ENCODE assay signal across 34 mouse cellular contexts in genomic region chr9:122459491-122459890, GRCm38 (mm10).
"Had no signal": no experiment of that assay in that cellular context is flagged by ENCODE, and none has a peak within 500 bp of the region (broad histone marks: within the 10 kb centered on the region; RNA-seq: fewer than 3 reads in every experiment).

No protein-coding gene starts in this region.

- H3K4me3 ChIP-seq: heart, embryonic 12.5 days; heart, embryonic 13.5 days; heart, embryonic 15.5 days; hindbrain, embryonic 10.5 days; hindbrain, embryonic 12.5 days; hindbrain, embryonic 13.5 days; hindbrain, embryonic 15.5 days; intestine, embryonic 15.5 days; kidney, embryonic 15.5 days; layer of hippocampus, adult 2 months; left cerebral cortex, adult 2 months had no signal

- H3K9ac ChIP-seq: heart, embryonic 12.5 days; heart, embryonic 13.5 days; heart, embryonic 15.5 days; hindbrain, embryonic 12.5 days; hindbrain, embryonic 13.5 days; hindbrain, embryonic 14.5 days; hindbrain, embryonic 15.5 days; intestine, embryonic 15.5 days; kidney, embryonic 15.5 days had no signal

- H3K4me2 ChIP-seq: heart, embryonic 12.5 days; heart, embryonic 13.5 days; heart, embryonic 15.5 days; hindbrain, embryonic 12.5 days; hindbrain, embryonic 13.5 days; hindbrain, embryonic 14.5 days; hindbrain, embryonic 15.5 days; intestine, embryonic 15.5 days; kidney, embryonic 15.5 days had no signal

- H3K27me3 ChIP-seq: heart, embryonic 12.5 days; heart, embryonic 15.5 days; hindbrain, embryonic 12.5 days; hindbrain, embryonic 13.5 days; hindbrain, embryonic 15.5 days; intestine, embryonic 15.5 days; kidney, embryonic 15.5 days had no signal

- H3K9me3 ChIP-seq: heart, embryonic 12.5 days; heart, embryonic 13.5 days; heart, embryonic 15.5 days; hindbrain, embryonic 10.5 days; hindbrain, embryonic 12.5 days; hindbrain, embryonic 13.5 days; hindbrain, embryonic 15.5 days; intestine, embryonic 15.5 days; kidney, embryonic 15.5 days had no signal

- DNase-seq: heart, postnatal 10 days; heart, postnatal 14 days; heart, postnatal 36 days; heart, postnatal 4 days; kidney, adult 11 months; kidney, adult 18-20 months; kidney, adult 2 months; kidney, adult 8-10 months; kidney, adult 9 months; kidney, postnatal 10 days; kidney, postnatal 14 days; kidney, postnatal 25 days; kidney, postnatal 36 days; kidney, postnatal 4 days; layer of hippocampus, adult 9-11 months; layer of hippocampus, postnatal 36 days had no signal

- H3K4me1 ChIP-seq: heart, embryonic 12.5 days; heart, embryonic 15.5 days; hindbrain, embryonic 10.5 days; hindbrain, embryonic 12.5 days; hindbrain, embryonic 13.5 days; hindbrain, embryonic 15.5 days; intestine, embryonic 15.5 days; kidney, embryonic 15.5 days had no signal

- H3K27ac ChIP-seq: heart, embryonic 13.5 days; heart, embryonic 15.5 days; hindbrain, embryonic 10.5 days; hindbrain, embryonic 12.5 days; hindbrain, embryonic 13.5 days; hindbrain, embryonic 14.5 days; hindbrain, embryonic 15.5 days; hindbrain, postnatal 0 days; intestine, embryonic 15.5 days; kidney, embryonic 15.5 days; kidney, postnatal 0 days; layer of hippocampus, adult 2 months; left cerebral cortex, adult 2 months had no signal

- H3K36me3 ChIP-seq: heart, embryonic 12.5 days; heart, embryonic 13.5 days; heart, embryonic 15.5 days; hindbrain, embryonic 10.5 days; hindbrain, embryonic 12.5 days; hindbrain, embryonic 13.5 days; hindbrain, embryonic 15.5 days; intestine, embryonic 15.5 days; kidney, embryonic 15.5 days had no signal

- ATAC-seq: hindbrain, embryonic 16.5 days; hindbrain, postnatal 0 days; inflammation-experienced regulatory T-cells, adult 6 months; intestine, embryonic 15.5 days; intestine, embryonic 16.5 days; intestine, postnatal 0 days had no signal
